Mouse (Mus musculus): Measurements from ENCODE around the gene Ticam1. TPM values are rescaled to one million over a fixed set of nuclear protein-coding genes. Genes with fewer than 3 reads are reported as not detected.

Gene Ticam1
- polyA plus RNA-seq, 1 experiment = not detected

- Histone ChIP-seq H3K4me1 (ENCODE audit: control insufficient read depth, insufficient read depth, low read length) (peaks cover 32% of the 10 kb centered on the region), H3K27ac (ENCODE audit: insufficient read depth, low read depth, low read length) (no peak overlapping the region), H3K4me3 (ENCODE audit: insufficient read depth, low read depth, low read length) (no peak overlapping the region)
- no peak for TF ChIP-seq POLR2A (IDR thresholded peaks at IDR 0.05; ENCODE audit: insufficient read depth, low read depth, low read length)
- 76% methylated on average over 3 of the region's 3 CpGs for WGBS
Measured at GRCm38 (mm10) chr17:56272644-56273043, 3.9 kb downstream of the Ticam1 start.

DNA sequence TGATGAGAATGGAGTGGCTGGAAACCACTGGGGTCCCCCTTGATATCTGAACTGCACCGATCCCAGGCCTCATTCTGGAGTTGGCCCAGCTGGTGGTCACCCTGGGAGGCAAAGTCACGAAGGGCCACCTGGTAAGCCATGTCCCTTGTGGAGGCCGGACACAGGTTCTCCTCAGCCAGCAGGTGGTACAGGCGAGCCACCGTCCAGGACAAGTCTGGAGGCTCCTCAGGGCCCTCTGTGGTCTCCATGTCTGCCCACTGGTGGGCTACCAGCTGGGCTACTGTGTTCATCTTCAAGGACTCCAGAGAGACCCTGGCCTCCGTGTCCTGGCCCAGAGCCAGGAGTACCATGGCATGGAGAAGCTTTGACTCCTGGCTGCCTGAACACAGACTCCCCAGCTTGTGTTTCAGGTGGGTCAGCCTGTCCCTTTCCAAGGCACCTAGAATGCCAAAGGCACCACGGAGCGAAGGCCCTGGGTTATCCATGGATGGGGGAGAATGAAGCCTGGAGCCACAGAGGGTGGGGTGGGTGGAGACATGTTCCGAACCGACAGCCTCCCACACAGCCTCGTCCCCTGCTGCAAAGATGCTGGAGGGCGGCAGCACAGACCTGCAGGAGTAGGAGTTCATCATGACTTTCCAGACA, 4.9 kb downstream of the Ticam1 start:
- Histone ChIP-seq H3K4me3 (ENCODE audit: insufficient read depth, low read depth, low read length) (no peak overlapping the region), H3K27ac (ENCODE audit: insufficient read depth, low read depth, low read length) (no peak overlapping the region), H3K4me1 (ENCODE audit: control insufficient read depth, insufficient read depth, low read length) (peaks cover 29% of the 10 kb centered on the region)
- 67% methylated on average over 12 of the region's 12 CpGs for WGBS
- no peak for TF ChIP-seq POLR2A (IDR thresholded peaks at IDR 0.05; ENCODE audit: insufficient read depth, low read depth, low read length)
- TF ChIP-seq CTCF (IDR thresholded peaks at IDR 0.05; ENCODE audit: insufficient read depth, low read depth, low read length) = no peak

DNA sequence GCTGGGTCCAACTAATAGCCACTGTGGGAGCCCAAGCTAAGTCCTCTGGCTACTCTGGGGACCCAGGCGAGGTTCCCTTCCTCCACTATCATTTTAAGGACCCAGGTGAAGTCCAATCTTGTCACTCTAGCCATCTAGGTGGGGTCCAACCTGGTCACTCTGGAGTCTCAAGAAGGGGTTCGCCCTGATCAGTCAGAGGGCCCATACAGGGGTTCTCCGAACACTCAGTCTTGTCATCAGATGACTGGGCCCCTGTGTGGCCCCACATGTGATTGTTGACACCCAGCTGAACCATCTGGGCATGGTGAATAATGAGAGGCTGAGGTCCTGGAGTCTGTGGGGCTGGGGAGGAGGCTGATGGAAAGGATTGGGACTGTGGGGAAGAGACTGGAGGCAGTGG, 6.8 kb downstream of the Ticam1 start:
- WGBS = 67% methylated on average over 3 of the region's 3 CpGs
- TF ChIP-seq POLR2A (IDR thresholded peaks at IDR 0.05; ENCODE audit: insufficient read depth, low read depth, low read length) (no peak), CTCF (IDR thresholded peaks at IDR 0.05; ENCODE audit: insufficient read depth, low read depth, low read length) (no peak)
- Histone ChIP-seq H3K4me1 (ENCODE audit: control insufficient read depth, insufficient read depth, low read length) (peaks cover 32% of the 10 kb centered on the region), H3K4me3 (ENCODE audit: insufficient read depth, low read depth, low read length) (peak overlapping the region; percentile 45), H3K27ac (ENCODE audit: insufficient read depth, low read depth, low read length) (peak overlapping the region; percentile 86)

GRCm38 (mm10) chr17:56269153-56269630, 7.4 kb downstream of the Ticam1 start:
- WGBS = 14% methylated on average over 12 of the region's 12 CpGs
- H3K27ac ChIP-seq (ENCODE audit: insufficient read depth, low read depth, low read length) = peak overlapping the region; percentile 86
- TF ChIP-seq CTCF (IDR thresholded peaks at IDR 0.05; ENCODE audit: insufficient read depth, low read depth, low read length) (no peak), POLR2A (IDR thresholded peaks at IDR 0.05; ENCODE audit: insufficient read depth, low read depth, low read length) (no peak; the same call in 1 of the 2 replicates)
- H3K4me1 ChIP-seq (ENCODE audit: control insufficient read depth, insufficient read depth, low read length) = peaks cover 35% of the 10 kb centered on the region
- peak overlapping the region; percentile 45 for H3K4me3 ChIP-seq (ENCODE audit: insufficient read depth, low read depth, low read length)

- peak overlapping the region; percentile 68 for H3K27ac ChIP-seq (ENCODE audit: insufficient read depth, low read depth, low read length)
- no peak overlapping the region for H3K4me3 ChIP-seq (ENCODE audit: insufficient read depth, low read depth, low read length)
- peaks cover 36% of the 10 kb centered on the region for H3K4me1 ChIP-seq (ENCODE audit: control insufficient read depth, insufficient read depth, low read length)
- no peak for TF ChIP-seq POLR2A (IDR thresholded peaks at IDR 0.05; ENCODE audit: insufficient read depth, low read depth, low read length)
- TF ChIP-seq CTCF (IDR thresholded peaks at IDR 0.05; ENCODE audit: insufficient read depth, low read depth, low read length) = no peak
- WGBS = 25% methylated on average over 3 of the region's 3 CpGs
Measured at GRCm38 (mm10) chr17:56266271-56266670, 10.3 kb downstream of the Ticam1 start.

GRCm38 (mm10) chr17:56265869-56266268, 10.7 kb downstream of the Ticam1 start:
- Histone ChIP-seq H3K4me3 (ENCODE audit: insufficient read depth, low read depth, low read length) (no peak overlapping the region), H3K27ac (ENCODE audit: insufficient read depth, low read depth, low read length) (peak overlapping the region; percentile 68), H3K4me1 (ENCODE audit: control insufficient read depth, insufficient read depth, low read length) (peaks cover 40% of the 10 kb centered on the region)
- TF ChIP-seq POLR2A (IDR thresholded peaks at IDR 0.05; ENCODE audit: insufficient read depth, low read depth, low read length) (no peak), CTCF (IDR thresholded peaks at IDR 0.05; ENCODE audit: insufficient read depth, low read depth, low read length) (no peak)
- 43% methylated on average over 3 of the region's 3 CpGs for WGBS

DNA sequence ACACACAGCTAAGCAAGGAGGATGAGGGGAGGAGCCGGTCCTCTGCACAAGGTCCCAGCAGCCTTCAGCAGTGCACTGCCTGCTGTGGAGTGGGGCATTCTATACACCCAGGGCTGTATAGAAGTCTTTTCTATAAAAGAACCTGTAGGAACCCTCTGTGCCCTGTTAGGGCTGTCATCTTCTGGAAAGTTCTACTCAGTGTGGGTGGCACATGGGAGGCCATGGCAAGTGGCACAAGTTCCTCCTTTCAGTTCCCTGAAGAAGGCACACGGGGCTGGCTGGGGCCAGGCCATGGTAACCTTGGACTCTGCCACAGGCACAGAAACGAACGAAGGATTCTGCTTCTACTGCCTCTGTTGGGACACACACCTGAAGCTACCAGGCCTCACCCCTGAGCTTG, 11.6 kb downstream of the Ticam1 start:
- Histone ChIP-seq H3K4me1 (ENCODE audit: control insufficient read depth, insufficient read depth, low read length) (peaks cover 40% of the 10 kb centered on the region), H3K4me3 (ENCODE audit: insufficient read depth, low read depth, low read length) (no peak overlapping the region), H3K27ac (ENCODE audit: insufficient read depth, low read depth, low read length) (no peak overlapping the region)
- WGBS = 89% methylated on average over 4 of the region's 4 CpGs
- TF ChIP-seq CTCF (IDR thresholded peaks at IDR 0.05; ENCODE audit: insufficient read depth, low read depth, low read length) = no peak
- TF ChIP-seq POLR2A (IDR thresholded peaks at IDR 0.05; ENCODE audit: insufficient read depth, low read depth, low read length) = no peak

GRCm38 (mm10) chr17:56264020-56264419, 12.6 kb downstream of the Ticam1 start:
- no peak for TF ChIP-seq POLR2A (IDR thresholded peaks at IDR 0.05; ENCODE audit: insufficient read depth, low read depth, low read length)
- TF ChIP-seq CTCF (IDR thresholded peaks at IDR 0.05; ENCODE audit: insufficient read depth, low read depth, low read length) = peak; percentile 62; the same call in 1 of the 2 replicates
- Histone ChIP-seq H3K4me1 (ENCODE audit: control insufficient read depth, insufficient read depth, low read length) (peaks cover 42% of the 10 kb centered on the region), H3K27ac (ENCODE audit: insufficient read depth, low read depth, low read length) (no peak overlapping the region), H3K4me3 (ENCODE audit: insufficient read depth, low read depth, low read length) (no peak overlapping the region)
- WGBS = 14% methylated on average over 8 of the region's 8 CpGs

DNA sequence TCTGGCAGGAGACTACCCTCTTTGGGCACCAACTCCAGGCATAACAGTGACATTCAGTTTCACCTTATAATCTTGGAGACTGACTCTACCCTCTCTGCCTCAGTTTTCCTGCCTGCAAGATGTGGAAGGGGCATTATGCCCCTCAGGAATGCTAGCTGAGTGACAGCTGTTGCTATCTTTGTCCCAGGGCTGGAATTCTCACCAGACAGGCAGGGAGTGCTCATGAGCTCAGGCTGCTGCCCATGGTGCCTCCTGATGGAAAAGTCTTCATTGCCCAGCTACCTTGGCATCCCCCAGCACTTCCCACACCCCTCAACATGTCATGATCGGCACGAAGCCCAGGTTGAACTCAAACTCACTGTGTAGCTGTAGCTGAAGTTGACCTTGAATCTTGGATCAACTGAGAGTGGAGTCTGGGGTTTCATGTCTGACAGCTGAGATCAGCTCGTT, 13.9 kb downstream of the Ticam1 start:
- 67% methylated on average over 3 of the region's 3 CpGs for WGBS
- Histone ChIP-seq H3K4me1 (ENCODE audit: control insufficient read depth, insufficient read depth, low read length) (peaks cover 55% of the 10 kb centered on the region), H3K27ac (ENCODE audit: insufficient read depth, low read depth, low read length) (no peak overlapping the region), H3K4me3 (ENCODE audit: insufficient read depth, low read depth, low read length) (no peak overlapping the region)
- TF ChIP-seq POLR2A (IDR thresholded peaks at IDR 0.05; ENCODE audit: insufficient read depth, low read depth, low read length) (no peak), CTCF (IDR thresholded peaks at IDR 0.05; ENCODE audit: insufficient read depth, low read depth, low read length) (no peak)
